Mouse (Mus musculus): ENCODE data around the gene Syne1.

GRCm38 (mm10) chr10:5029883-5030282 lies 521.4 kb downstream of the Syne1 start:
- no peak for TF ChIP-seq POLR2A (IDR thresholded peaks at IDR 0.05; ENCODE audit: borderline replicate concordance, control insufficient read depth, low read depth, low read length)
- no peak for TF ChIP-seq CTCF (IDR thresholded peaks at IDR 0.05; ENCODE audit: control insufficient read depth, insufficient read depth, low read length)

All from bone marrow, adult 2 months (tissue).